Mouse (Mus musculus) megakaryocyte, embryonic 14.5 days (primary cell): ENCODE data around the gene Kank1.

Source experiments
- FLI1 ChIP-seq: IDR thresholded peaks from 2 replicates; pipeline ENCODE4 v1.6.1; 2012; ENCODE audit warnings: low read length, inconsistent platforms, mixed read lengths
- GATA1 ChIP-seq: IDR thresholded peaks from 3 replicates; pipeline ENCODE4 v1.6.1; 2012; ENCODE audit warnings: mixed read lengths, low read length, inconsistent platforms, borderline replicate concordance

DNA sequence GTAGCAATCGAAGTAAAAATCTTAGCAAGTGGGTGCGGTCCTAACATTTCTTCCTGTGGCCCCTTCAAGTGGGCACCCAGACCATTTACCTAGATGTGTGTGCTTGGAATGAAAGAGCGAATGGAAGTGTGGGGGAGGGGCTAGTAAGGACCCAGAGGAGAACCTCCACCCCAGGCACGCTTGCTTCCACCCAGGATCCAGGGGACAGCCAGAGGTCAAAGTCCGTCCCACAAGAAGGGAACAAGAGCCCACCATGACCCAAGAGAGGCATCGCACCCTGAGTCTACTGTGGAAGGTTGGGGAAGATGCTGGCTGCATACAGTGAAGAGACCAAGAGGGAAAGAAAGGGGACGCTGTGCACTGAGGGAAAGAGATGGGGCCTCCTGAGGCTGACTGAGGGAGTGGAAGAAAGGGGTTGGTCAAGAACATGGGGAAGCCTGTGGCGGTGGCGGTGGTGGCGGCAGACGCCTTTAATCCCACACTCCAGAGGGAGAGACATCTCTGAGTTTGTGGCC is 28.1 kb upstream of the Kank1 start:
- TF ChIP-seq GATA1 = no peak
- TF ChIP-seq FLI1 = no peak
